Mouse (Mus musculus) embryonic facial prominence, embryonic 11.5 days (tissue): ENCODE measurements around the gene 1700069L16Rik. TPM values are rescaled to one million over a fixed set of nuclear protein-coding genes. Genes with fewer than 3 reads are reported as not detected.

Experiments used
- ATAC-seq: fragments of 200-750 bp; cut with Nextera tagmentation; replicated peaks from 2 replicates; pipeline ENCODE4 v1.8.0; 2017; ENCODE audit warnings: low read depth; ENCODE audit not compliant: insufficient number of reproducible peaks, low FRiP score, low TSS enrichment
- DNase-seq: peaks from one replicate; pipeline ENCODE4 v3.0.0-alpha.2; 2015; ENCODE audit warnings: low spot score
- H3K27ac ChIP-seq: fragments of 300-500 bp; sonication (generic); replicated peaks from 2 replicates; pipeline ENCODE4 v1.5.1; 2014; ENCODE audit warnings: mild to moderate bottlenecking, low read depth, low read length, control low read depth
- H3K27me3 ChIP-seq: fragments of 300-500 bp; sonication (generic); 2 replicates; pipeline ENCODE4 v1.6.1; 2014; ENCODE audit warnings: mild to moderate bottlenecking, low read length, moderate library complexity, mixed read lengths; ENCODE audit not compliant: control insufficient read depth, insufficient read depth
- H3K36me3 ChIP-seq: fragments of 300-500 bp; sonication (generic); replicated peaks from 2 replicates; pipeline ENCODE4 v1.6.1; 2014; ENCODE audit warnings: low read depth, mild to moderate bottlenecking, low read length, moderate library complexity, mixed read lengths; ENCODE audit not compliant: control insufficient read depth, insufficient read depth
- H3K4me1 ChIP-seq: fragments of 300-500 bp; sonication (generic); 2 replicates; pipeline ENCODE4 v1.6.1; 2014; ENCODE audit warnings: low read length, mixed read lengths; ENCODE audit not compliant: control insufficient read depth, insufficient read depth
- H3K4me2 ChIP-seq: fragments of 300-500 bp; sonication (generic); 2 replicates; pipeline ENCODE4 v1.6.1; 2014; ENCODE audit warnings: low read depth, mild to moderate bottlenecking, control low read depth, low read length, moderate library complexity
- H3K4me3 ChIP-seq: fragments of 300-500 bp; sonication (generic); 2 replicates; pipeline ENCODE4 v1.5.1; 2014; ENCODE audit warnings: low read depth, low read length, control low read depth
- H3K9ac ChIP-seq: fragments of 300-500 bp; sonication (generic); replicated peaks from 2 replicates; pipeline ENCODE4 v1.6.1; 2014; ENCODE audit warnings: mild to moderate bottlenecking, control low read depth, low read length
- H3K9me3 ChIP-seq: fragments of 300-500 bp; sonication (generic); replicated peaks from 2 replicates; pipeline ENCODE4 v1.6.1; 2016; ENCODE audit warnings: mild to moderate bottlenecking, low read length, inconsistent platforms, mixed read lengths; ENCODE audit not compliant: control insufficient read depth
- WGBS: fragments of 180-500 bp; shearing (Covaris S2); extraction: QIAGEN DNeasy Blood & Tissue Kit; methylation state at CpG from one replicate; pipeline ENCODE4 v1.1.7; 2014; 5-methylcytosine and 5-hydroxymethylcytosine counted together
- polyA plus RNA-seq: library from polyadenylated mRNA; unstranded; fragments of >200 nt; fragmentation: Nextera tagmentation; extraction: Ambion mirVana; gene quantifications from 2 replicates; pipeline ENCODE4 v1.2.1, GENCODE M21; 2014

The 1700069L16Rik gene
- polyA plus RNA-seq, 1 experiment from 2014 or later: not detected

DNA sequence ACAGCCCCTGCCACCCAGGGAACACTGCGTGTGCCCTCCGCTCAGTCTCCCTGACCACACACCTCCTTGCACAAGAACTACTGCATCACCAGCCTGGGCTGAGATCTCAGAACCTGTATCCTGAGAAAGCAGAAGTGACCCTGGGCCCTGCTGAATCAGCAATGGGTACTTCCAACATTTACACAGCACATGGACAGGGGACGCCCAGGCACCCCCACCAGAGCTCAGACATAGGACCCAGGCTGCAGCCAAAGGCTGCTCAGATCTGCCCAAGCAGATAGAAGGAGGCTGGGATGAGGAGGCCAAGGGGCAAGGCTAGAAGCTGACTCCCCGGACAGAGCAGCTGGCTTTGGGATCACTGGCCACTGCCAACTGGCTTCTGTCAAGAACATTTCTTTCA lies 80.1 kb downstream of the 1700069L16Rik start:
- Histone ChIP-seq H3K27ac (no peak overlapping the region), H3K9me3 (no peaks in the 10 kb centered on the region), H3K36me3 (no peaks in the 10 kb centered on the region), H3K4me1 (no peaks in the 10 kb centered on the region), H3K4me2 (no peak overlapping the region), H3K27me3 (no peaks in the 10 kb centered on the region), H3K4me3 (no peak overlapping the region), H3K9ac (no peak overlapping the region)
- no peak for DNase-seq
- WGBS: 90% methylated on average over 4 of the region's 4 CpGs
- no peak for ATAC-seq

- peak; percentile 54 for DNase-seq
- no peaks in the 10 kb centered on the region for H3K9me3 ChIP-seq
- H3K27me3 ChIP-seq: no peaks in the 10 kb centered on the region
- no peak overlapping the region for H3K9ac ChIP-seq
- H3K4me1 ChIP-seq: no peaks in the 10 kb centered on the region
- no peaks in the 10 kb centered on the region for H3K36me3 ChIP-seq
- no peak overlapping the region for H3K4me3 ChIP-seq
- 56% methylated on average over 18 of the region's 18 CpGs for WGBS
- H3K27ac ChIP-seq: no peak overlapping the region
- no peak overlapping the region; the same call in 1 of the 2 replicates for H3K4me2 ChIP-seq
- peak; percentile 84 for ATAC-seq
These were observed 81.3 kb downstream of the 1700069L16Rik start for GRCm38 (mm10) chr5:113643107-113643848.

Other genes starting within 250 kb of the 1700069L16Rik start
- 2.2 and 2.7 TPM in 2 replicates for gene Wscd2, start 234.4 kb downstream of the 1700069L16Rik start, polyA plus RNA-seq
- 1.6 and 1.7 TPM in 2 replicates for gene Cmklr1, start 74.3 kb downstream of the 1700069L16Rik start, polyA plus RNA-seq
- 1.6 and 2.0 TPM in 2 replicates for gene Ficd, start 11.0 kb upstream of the 1700069L16Rik start, polyA plus RNA-seq
- gene Sart3, start 47.7 kb upstream of the 1700069L16Rik start, polyA plus RNA-seq: 52.4 and 55.4 TPM in 2 replicates
- gene Iscu, start 48.0 kb upstream of the 1700069L16Rik start, polyA plus RNA-seq: 103 and 113 TPM in 2 replicates
- gene Tmem119, start 75.7 kb upstream of the 1700069L16Rik start, polyA plus RNA-seq: 50.8 and 54.2 TPM in 2 replicates
- gene Selplg, start 107.9 kb upstream of the 1700069L16Rik start, polyA plus RNA-seq: 1.2 and 2.0 TPM in 2 replicates
- gene Coro1c, start 184.0 kb upstream of the 1700069L16Rik start, polyA plus RNA-seq: 130 and 135 TPM in 2 replicates